Mouse (Mus musculus) erythroblast, adult 5-6 weeks (primary cell): ENCODE results near the gene Qrich2. TPM values are rescaled to one million over a fixed set of nuclear protein-coding genes. Genes with fewer than 3 reads are reported as not detected.
A peak's percentile ranks its signal among the peaks of the same experiment; 100 is the strongest.
"Not testable (repeated sequence)": the region's sequence is repeated elsewhere in the genome, so short reads cannot be mapped to it uniquely, and the experiment has no call there.

Experiments
- ATAC-seq: replicated peaks from 2 replicates; pipeline ENCODE4 v1.8.0; 2016; ENCODE audit warnings: moderate number of reproducible peaks, mild to moderate bottlenecking, moderate TSS enrichment, inconsistent platforms; ENCODE audit not compliant: poor library complexity, low FRiP score, severe bottlenecking
- total RNA-seq, 2 experiments: library from RNA; stranded (forward) in 1 of 2; stranded (reverse) in 1 of 2; fragments of 150-400 nt in 1 of 2; fragments of 200-764, 138-1000 nt in 1 of 2; gene quantifications; 2 replicates each; pipeline versions ENCODE4 v1.2.3 to v1.2.4; 2015 to 2017; ENCODE audit warnings: low replicate concordance in 2 of 2

Qrich2 gene
- total RNA-seq, 2 experiments from 2014 or later = 0.17 TPM; not detected in 1

DNA sequence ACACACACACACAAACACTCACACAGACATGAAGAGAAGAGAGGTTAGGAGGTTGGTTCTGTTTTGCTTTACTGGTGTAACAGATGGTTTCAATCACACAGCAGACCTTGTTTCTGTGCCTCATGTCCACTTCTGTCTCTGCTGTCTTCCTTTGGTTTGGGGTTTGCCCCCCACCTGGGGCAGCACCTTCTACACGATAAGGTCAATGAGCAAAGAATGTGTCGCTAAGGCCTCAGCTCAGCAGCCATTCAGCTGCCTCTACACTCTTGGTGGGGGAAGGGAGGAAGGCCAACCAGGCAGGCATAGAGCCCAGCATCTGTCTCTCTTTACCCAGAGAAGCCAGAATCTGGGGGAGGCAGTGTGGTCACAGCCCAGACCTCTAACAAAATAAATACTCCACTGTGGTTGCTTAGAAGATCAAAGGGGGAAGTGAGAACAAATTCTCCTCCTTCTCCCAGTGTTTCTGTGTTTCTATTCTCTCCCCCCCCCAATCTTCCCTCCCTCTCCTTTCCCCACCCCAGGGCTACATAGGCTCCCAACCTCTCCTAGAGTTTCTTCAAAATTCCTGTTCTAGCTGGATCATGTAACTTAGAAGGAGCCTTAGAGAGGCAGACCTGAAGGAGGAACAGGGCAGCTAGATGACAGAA lies 47.7 kb downstream of the Qrich2 start:
- no peak for ATAC-seq

DNA sequence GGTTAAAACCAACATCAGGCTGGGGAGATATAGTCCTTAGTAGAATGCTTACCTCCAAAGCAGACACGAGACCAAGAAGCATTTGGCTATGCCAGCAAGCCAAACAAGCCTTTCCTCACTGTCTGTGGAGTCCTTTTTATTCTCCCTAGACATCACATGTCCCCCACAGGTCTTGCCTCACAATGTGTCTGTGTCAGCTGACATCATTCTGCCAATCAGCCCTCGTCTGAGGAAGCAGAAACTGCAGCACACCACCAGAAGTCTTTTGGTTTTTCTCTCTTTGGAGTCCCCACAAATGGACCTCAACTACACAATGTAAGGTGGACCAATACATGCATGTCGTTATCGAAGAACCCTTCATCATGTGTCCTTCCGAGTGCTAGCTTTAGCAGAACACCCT lies 49.0 kb downstream of the Qrich2 start:
- no peak for ATAC-seq

DNA sequence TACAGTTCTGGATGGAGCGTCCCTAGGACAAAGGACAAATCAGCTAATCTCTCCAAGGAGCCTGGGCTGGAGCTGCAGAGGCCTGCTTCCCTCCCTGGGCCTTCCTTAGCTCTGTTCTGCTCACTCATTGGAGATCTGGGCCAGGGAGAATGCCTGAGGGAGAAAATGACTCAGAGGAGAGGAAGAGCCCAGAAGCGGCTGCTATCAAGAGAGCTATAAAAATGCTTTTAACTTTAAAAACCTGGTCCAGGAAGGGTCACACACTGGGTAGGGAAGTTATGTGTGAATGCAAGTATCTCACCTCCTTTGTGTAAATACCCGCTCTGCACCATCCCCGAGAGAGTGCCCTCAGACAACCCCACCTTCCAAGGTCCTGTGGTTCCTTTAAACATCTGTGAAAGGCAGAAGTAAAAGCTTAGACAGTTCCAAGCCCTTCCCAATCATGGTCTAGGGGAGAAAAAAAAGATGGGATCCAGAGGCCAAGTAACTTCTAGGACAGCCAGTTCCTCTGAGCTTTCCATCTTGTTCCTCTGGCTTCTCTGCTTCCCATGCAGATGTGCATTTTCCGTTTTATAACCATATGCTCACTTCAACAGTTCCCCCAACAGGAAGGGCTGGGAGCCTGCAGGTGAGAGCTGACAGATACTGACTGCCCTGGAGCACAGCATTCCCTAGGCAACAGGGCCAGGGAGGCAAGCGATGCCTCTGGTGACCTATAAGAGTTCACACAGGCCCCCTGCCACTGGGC lies 49.7 kb downstream of the Qrich2 start:
- no peak for ATAC-seq

DNA sequence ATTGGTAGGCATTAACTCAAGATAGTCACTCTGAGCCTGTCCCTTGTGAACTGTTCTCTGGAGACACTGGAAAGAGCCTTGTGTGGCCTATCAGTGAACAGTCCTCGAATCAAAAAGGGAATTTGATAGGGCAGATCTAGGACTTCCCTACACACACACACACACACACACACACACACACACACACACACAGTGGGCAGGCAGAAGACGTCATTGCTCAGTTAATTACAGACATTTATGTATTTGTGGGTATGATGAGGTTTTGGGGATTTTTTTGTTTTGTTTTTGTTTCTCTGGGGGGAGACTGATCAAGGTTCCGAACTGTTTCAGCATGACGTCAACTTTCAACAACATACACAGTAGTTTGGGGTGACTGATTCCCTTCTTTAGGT lies 52.4 kb downstream of the Qrich2 start:
- no peak for ATAC-seq

DNA sequence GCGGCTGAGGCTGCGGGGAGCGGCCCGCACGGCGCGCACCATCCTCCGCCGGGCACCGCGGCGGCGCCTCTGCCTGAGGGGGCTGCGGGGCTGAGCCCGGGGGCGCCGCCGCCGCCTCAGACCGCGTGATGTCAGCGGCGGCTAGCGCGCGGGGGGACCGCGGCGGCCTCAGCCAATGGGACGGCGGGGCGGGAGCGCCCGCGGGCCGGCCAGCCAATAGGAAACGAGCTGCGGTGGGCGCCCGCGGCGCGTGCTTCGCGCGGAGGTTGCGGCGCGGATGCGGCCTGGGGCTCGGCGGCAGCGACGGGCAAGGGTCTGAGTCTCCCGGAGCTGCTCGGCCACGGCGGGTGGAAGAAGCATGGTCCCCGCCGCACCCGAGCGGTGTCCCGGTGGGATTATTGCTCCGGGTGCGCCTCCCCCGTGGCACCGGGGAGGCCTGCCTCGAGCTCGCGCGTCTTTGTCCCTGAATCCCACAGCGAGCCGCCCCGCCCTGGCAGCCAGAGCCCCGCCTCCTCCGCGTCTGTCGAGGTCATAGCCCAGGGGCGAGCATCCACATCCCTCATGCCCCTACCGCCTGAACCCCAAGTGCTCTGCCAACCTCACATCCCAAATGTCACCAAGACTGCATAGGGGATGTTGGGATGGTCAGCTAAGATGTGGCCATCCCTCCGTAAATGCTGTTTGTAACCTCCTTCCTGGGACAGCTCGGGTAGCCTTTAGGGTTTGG lies 53.0 kb downstream of the Qrich2 start, which contains the start of gene Rnf157:
TSS of gene Rnf157 (minus strand) at position 129 of the 727 bp plus-strand sequence.
- peak; percentile 79 for ATAC-seq

DNA sequence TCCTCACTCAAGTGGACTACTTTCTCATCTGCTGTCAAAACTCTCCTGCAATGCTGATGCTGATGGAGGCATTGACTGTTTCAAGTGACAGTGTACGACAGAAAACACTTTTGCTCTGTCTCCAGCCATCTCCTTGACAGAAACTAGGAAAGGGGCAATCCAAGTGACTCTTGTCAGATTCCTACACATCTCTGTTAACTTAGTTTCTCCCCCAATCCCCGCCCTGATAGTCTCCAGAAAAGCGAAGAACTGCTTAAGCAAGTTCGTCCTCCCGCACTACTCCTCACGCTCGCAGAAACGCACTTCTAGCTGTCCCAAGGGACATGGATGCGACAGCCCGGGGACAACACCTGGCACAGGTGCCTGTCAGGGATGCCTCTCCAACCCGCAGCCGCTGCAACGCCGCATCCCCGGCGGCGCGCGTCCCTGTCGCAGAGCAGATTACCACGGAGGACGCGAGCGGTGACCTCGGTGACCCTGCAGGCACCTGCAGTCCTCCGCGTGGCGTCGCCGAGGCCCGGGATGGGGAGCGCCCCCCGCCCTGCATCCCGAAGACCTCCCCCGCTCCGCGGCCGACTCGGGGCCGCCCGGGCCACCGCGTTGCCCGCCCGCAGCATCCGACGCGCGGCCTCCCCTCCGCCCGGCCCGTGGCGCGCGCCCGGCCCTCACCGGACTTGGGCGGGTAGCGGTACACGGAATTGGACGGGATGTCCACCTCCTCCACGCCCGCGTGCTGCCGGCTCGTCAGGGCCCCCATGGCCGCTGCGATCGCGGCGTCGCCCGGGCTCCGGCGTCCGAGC lies 53.8 kb downstream of the Qrich2 start:
- peak; percentile 53 for ATAC-seq

DNA sequence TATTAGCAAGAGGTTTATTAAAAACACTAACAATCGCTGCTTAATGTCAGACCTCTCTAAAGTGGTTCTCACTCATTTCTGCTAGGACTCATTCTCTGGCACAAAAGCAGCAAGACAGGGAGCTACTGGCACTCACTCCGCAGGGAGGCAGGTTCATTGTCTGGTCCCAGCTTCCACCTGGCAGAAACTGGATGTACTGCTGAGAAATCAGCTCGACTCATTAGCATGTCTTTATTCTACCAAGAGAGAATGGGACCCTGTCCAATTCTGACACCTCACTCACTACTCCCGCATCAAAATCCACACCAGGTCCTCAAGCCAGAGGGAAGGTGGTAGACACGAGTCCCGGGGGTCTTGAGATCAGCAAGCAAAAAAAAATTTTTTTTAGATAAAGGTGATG lies 54.5 kb downstream of the Qrich2 start:
- no peak for ATAC-seq

DNA sequence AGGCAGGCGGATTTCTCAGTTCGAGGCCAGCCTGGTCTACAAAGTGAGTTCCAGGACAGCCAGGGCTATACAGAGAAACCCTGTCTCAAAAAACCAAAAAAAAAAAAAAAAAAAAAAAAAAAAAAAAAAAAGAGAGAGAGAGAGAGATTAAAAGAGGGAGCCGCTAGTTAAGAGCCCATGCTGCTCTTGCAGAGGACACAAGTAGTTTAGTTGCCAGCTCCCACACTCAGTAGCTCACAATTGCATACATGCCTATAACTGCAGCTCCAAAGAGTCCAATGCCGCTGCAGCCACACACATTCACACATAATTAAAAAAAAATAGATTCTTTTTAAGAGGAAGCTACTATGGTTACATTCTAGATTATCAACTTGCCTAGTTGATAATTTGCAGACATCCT lies 55.6 kb downstream of the Qrich2 start:
- not testable (repeated sequence) for ATAC-seq

DNA sequence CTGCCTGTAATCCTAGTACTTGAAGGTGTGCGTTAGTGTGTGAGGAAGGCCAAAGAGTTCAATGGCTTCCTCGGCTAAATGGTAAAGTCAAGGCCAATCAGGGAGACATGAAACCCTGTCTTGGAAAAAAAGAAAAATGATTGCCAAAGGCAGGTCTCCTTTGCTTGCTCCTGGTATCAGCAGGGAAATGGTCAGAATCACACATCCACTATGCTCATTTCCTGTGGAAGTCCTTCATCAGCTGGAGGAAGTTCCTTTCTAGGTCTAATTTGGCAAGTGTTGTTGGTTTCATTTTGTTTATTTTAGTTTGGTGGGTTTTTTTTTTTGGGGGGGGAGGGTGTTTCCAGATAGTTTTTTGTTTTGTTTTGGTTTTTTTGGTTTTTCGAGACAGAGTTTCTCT lies 57.0 kb downstream of the Qrich2 start:
- ATAC-seq = no peak

DNA sequence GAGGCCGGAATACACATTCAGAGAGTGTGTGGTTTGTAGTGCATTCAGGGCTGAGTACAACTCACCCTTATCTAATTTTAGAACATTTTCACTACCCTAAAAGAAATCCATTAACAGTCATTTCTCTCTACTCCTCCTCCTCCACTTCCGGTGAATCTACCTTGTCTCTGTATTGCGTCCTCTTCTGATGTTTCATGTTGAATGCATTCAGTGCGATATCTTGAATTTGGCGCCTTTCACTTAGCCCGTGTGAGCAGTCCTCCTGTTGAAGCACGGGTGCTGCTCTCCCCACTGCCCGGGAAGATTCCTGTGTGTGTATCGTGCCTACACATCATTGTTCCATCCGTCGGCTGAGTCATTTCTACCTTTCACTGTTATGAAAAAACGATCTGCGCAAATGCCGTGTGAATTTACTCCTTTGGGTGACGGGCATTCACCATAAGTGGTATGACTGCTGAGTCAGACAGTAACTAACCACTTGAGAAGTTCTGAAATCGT lies 59.8 kb downstream of the Qrich2 start:
- no peak for ATAC-seq

DNA sequence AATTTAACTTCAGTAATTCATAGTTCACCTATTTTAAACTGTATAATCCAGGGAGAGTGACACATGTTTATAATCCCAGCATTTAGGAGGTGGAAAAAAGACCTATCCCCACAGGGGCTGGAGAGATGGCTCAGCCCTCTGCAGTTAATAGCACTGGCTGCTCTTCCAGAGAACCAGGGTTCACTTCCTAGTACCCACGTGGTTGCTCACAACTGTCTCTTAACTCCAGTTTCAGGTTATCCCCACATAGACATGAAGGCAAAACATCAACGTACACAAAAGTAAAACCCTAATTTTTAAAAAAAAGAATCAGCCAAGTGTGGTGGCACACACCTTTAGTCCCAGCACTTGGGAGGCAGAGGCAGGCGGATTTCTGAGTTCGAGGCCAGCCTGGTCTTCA lies 60.4 kb downstream of the Qrich2 start:
- ATAC-seq = no peak

DNA sequence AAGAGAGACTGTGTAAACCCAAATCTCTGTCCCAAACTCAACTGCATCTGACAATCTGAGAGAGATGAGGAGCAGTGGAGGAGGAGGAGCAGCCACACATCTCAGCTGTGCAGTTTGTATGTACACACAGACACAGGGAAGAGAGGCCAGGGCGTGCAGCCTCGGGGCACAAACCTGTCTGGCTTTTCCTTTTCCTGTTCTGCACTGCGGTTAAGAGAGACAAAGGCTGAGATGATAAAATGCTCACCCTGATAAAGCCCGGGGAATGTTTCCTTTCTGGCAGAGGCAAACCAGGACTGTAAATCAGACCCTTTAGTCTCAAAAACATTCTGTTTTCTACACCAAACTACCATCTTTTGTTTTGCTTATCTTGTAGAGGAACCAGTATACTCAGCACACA lies 65.5 kb downstream of the Qrich2 start:
- ATAC-seq = no peak

DNA sequence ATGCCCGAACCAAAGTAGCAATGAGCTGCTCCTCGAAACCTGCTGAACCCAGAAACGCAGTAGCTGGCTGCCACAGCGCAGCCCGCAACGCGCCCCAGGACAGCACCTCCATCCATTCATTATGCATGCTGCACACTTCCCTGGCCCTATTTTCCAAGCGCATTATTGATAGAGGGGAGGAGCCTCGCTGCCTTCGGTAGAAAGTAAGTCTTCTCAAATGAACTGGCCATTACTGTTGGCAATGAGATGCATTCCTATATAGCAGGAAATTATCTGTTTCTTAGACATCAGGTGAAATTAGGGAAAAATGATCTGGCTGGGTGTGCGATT lies 67.7 kb downstream of the Qrich2 start:
- no peak for ATAC-seq

DNA sequence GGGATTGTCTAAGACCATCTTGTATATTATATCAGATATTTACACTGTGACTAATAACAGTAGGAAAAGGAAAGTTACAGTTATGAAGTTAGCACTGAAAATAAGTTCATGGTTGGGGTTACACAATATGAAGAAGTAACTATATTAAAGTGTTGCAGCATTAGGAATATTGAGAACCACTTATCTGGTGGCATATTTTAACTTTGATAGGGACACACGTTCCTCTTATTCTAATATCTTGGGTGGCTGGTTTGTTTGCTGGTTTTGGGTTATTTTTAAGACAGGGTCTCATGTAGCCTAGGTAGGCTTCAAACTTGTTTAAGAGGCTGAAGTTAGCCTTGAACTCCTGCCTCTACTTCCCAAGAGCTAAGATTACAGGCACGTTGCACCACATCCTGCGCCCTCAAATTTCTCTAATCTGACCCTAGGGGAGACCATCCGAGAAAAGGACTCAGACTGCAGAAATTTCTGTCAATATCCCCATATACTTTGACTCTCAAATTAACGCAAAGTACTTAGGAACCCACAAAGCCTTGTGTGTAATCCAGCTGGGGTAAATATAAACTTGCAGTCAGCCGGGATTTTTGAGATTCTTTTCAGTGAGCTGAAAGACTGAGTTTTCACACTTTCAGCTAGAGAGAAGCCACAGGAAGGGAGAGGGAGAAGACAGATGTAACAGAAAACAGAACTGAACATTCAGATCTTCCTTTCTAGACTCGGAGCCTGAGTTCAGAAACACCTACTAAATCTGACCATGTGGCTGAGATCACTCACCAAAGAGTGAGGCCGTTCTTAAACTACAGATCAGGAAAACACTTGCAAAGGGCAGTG lies 68.3 kb downstream of the Qrich2 start:
- no peak for ATAC-seq

DNA sequence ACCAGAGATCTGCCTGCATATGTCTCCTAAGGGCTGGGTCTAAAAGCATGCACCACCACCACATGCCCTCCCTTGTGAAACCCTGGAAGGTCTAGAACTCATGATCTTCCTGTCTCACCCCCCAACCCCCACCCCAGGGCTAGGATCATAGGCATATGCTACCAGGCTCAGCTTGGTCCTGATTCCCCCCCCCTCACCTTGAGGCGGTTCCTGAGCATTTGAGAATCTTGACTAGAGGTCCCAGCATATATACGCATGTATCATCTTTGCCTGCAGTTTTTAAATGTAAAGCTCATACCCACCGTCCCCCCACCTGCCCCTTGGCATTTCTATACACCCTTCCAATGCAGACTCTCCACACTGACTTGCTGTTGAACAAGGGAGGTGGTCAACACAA lies 69.1 kb downstream of the Qrich2 start:
- ATAC-seq = no peak

DNA sequence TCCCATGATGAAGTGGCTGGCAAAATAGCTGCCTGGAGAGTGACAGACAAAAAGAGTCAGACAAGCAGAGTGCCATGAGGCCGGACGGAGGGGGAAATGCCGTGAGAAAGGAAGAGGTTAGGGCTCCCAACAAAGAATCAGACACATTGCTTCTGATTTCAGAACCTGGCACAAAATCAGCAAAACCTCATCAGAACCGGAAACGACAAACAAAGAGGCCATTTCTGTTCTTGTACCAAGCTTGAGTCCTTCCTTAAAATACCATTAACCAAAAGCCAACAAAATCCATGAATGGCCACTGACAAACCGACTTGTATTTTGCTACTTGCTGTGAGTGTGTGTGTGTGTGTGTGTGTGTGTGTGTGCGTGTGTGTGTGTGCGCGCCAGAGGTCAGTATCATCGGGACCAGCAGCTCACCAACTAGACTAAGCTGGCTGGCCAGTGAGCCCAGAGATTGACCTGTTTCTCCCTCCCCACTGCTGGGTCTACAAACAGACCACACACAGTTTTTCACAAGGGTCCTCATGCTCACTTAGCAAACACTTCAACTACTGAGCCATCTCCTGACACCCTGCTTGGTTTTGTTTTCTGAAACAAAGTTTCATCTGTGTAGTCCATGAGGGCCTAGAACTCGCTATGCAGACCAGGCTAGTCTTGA lies 69.6 kb downstream of the Qrich2 start:
- no peak for ATAC-seq

DNA sequence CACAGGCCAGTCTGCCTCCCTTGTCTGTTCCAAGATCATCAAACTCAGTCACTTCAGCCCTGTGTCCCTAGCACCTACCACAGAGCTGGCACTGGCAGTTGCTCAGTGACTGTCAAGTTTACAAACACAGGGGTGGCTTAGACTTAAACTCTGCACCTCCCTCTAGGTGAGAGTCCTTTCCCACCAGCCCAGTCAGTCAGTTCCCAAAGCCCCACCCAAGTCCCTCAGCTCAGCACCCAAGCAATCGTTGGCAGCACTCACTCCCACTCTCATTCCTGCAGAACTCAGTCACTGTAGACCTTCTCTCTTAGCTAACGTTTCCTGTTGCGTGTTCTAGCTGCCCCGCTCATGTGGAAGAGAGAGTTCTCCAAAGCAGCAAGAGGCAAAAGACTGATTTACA lies 71.3 kb downstream of the Qrich2 start:
- ATAC-seq = peak; percentile 84
